Mouse (Mus musculus) cortical plate, adult 2 months (tissue): ENCODE results near the gene Ckap2. TPM values are rescaled to one million over a fixed set of nuclear protein-coding genes. Genes with fewer than 3 reads are reported as not detected.
A peak's percentile ranks its signal among the peaks of the same experiment; 100 is the strongest.

Experiments
- H3K27ac ChIP-seq: fragments of 200-500 bp; 2 replicates; pipeline ENCODE4 v1.5.1; 2012; ENCODE audit warnings: low read length, control low read depth, inconsistent platforms; ENCODE audit not compliant: insufficient read depth
- H3K4me1 ChIP-seq: fragments of 200-500 bp; 2 replicates; pipeline ENCODE4 v1.6.1; 2011; ENCODE audit warnings: low read length; ENCODE audit not compliant: control insufficient read depth, insufficient read depth
- H3K4me3 ChIP-seq: fragments of 200-500 bp; 2 replicates; pipeline ENCODE4 v1.5.1; 2011; ENCODE audit warnings: mild to moderate bottlenecking, low read length, control low read depth; ENCODE audit not compliant: insufficient read depth
- CTCF ChIP-seq: fragments of 200-500 bp; IDR thresholded peaks from 2 replicates; pipeline ENCODE4 v1.5.1; 2011; ENCODE audit warnings: mild to moderate bottlenecking, control low read depth, low read length; ENCODE audit not compliant: insufficient read depth; ENCODE audit errors: extremely low read depth
- POLR2A ChIP-seq: fragments of 200-500 bp; IDR thresholded peaks from 2 replicates; pipeline ENCODE4 v1.6.1; 2011; ENCODE audit warnings: mild to moderate bottlenecking, low read length, control low read depth; ENCODE audit not compliant: insufficient read depth; ENCODE audit errors: extremely low read depth
- polyA plus RNA-seq: library from polyadenylated mRNA; depleted of rRNA; stranded (reverse); fragments of >200 nt; gene quantifications from 2 replicates; pipeline ENCODE4 v1.2.3, GENCODE M21; 2012; rRNA removed

Gene Ckap2
- polyA plus RNA-seq, 1 experiment, result 1.7 TPM

DNA sequence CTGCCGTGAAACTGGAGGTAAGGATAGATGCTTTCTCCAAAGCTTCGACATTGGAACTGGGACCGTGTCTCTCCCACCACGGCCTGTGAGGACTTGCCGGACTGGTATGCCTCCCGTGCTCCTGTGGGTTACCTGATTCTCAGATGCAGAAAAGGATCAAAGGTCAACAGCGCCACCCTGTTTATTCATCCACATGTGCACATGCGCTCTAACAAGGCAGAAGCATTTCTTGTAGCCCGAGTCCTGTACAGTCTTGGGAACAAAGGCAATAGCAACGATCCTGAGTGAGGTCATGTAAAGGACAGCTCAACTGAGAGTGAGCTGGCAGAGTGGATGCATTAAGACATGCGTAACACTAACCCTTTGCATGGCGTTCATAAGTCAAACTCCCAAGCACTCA, 53.6 kb downstream of the Ckap2 start:
- TF ChIP-seq CTCF, result no peak
- no peak for TF ChIP-seq POLR2A
- no peak overlapping the region for H3K4me3 ChIP-seq
- H3K4me1 ChIP-seq, result no peaks in the 10 kb centered on the region
- H3K27ac ChIP-seq, result no peak overlapping the region

DNA sequence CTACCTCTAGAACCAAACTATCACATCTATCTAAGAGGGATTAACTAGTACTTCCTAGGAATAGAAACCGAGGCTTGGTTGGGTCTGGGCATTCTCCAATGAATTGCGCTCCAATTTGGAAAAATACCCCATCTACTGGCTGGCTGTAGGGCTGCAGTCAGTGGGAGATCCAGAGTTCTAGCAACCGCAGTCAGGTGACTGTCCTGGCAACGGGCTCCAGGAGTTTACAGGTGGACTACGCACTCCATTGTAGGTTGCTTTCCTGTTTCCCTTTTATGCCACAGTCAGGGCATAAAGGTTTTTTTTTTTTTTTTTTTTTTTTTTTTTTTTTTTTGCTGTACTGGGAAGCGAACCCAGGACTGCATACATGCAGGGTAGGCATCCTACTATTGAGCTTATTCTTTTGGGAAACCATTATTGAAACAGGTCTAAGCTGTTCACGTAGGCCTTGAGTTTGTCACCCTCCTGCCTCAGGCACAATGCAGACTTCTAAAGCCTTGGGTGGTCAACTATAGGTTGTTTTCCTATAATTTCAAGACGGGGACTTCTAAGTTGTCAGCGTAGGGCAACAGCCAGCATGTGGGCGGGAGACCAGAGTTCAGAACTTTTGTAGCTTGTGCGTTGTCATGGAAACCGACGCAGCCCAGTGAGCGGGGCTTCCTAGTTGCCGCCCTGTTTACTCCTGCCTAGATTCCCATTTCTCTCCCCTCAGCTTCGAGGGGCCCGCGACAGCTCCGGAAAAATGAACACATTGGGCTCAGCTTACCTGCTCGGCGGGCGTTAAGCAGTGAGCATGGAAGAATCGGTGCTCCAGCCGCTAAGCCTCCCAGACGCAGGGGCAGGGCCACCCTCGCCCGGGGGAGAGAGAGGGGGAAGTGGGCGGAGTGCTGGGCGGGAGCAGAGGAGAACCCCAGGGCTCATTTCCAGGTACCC, 61.1 kb downstream of the Ckap2 start, which contains the start of gene Nek5:
Gene Nek5, minus strand, starts transcription at position 834 of the 933 bp plus-strand sequence.
- no peak for TF ChIP-seq POLR2A
- TF ChIP-seq CTCF, result peak; percentile 33
- Histone ChIP-seq H3K4me1 (no peaks in the 10 kb centered on the region; the same call in 1 of the 2 replicates), H3K27ac (no peak within 1 kb of the TSS), H3K4me3 (peak within 1 kb of the TSS; percentile 20; the same call in 1 of the 2 replicates)

Other genes starting within 250 kb of the Ckap2 start
- gene Defb35, start 247.5 kb downstream of the Ckap2 start, polyA plus RNA-seq, result not detected in 2 replicates
- gene Defb13, start 239.1 kb downstream of the Ckap2 start, polyA plus RNA-seq, result not detected in 2 replicates
- gene Fam90a1a, start 227.1 kb downstream of the Ckap2 start, polyA plus RNA-seq, result not detected in 2 replicates
- not detected in 2 replicates for gene Ccdc70, start 216.0 kb downstream of the Ckap2 start, polyA plus RNA-seq
- 1.4 and 1.6 TPM in 2 replicates for gene Atp7b, start 125.5 kb downstream of the Ckap2 start, polyA plus RNA-seq
- 12.3 and 13.0 TPM in 2 replicates for gene Alg11, start 125.1 kb downstream of the Ckap2 start, polyA plus RNA-seq
- gene Nek5, start 60.8 kb downstream of the Ckap2 start, polyA plus RNA-seq, result 0.04 and 0.33 TPM in 2 replicates
- 2.7 and 2.8 TPM in 2 replicates for gene Nek3, start 19.4 kb downstream of the Ckap2 start, polyA plus RNA-seq
- gene Vps36, start 7.0 kb upstream of the Ckap2 start, polyA plus RNA-seq, result 14.2 and 14.7 TPM in 2 replicates
- 4.7 and 5.6 TPM in 2 replicates for gene Thsd1, start 41.5 kb upstream of the Ckap2 start, polyA plus RNA-seq
- not detected in 2 replicates for gene Tpte, start 97.6 kb upstream of the Ckap2 start, polyA plus RNA-seq
- gene Slc25a15, start 212.8 kb upstream of the Ckap2 start, polyA plus RNA-seq, result 8.9 and 9.2 TPM in 2 replicates
- 17.0 and 17.8 TPM in 2 replicates for gene Mrps31, start 225.5 kb upstream of the Ckap2 start, polyA plus RNA-seq